Mouse (Mus musculus) MEL (cell line): Measurements from ENCODE around the gene Ccm2. TPM values are rescaled to one million over a fixed set of nuclear protein-coding genes. Genes with fewer than 3 reads are reported as not detected.

Experiments
- DNase-seq: peaks from one replicate; pipeline ENCODE4 v3.0.0; 2011; ENCODE audit warnings: low read depth, low spot score
- H3K27ac ChIP-seq: 2 replicates; pipeline ENCODE4 v1.5.1; 2012; ENCODE audit warnings: low read depth, mild to moderate bottlenecking, control low read depth, low read length, moderate library complexity; ENCODE audit not compliant: control insufficient read depth
- H3K27me3 ChIP-seq, 2 experiments: fragments of 150-350 bp in 1 of 2; sonication (generic) in 1 of 2; 2 replicates each; pipeline ENCODE4 v1.6.1; 2012; ENCODE audit warnings: low read length in 2 of 2, mild to moderate bottlenecking in 2 of 2, improper control_type of control experiment in 1 of 2, moderate library complexity in 1 of 2; ENCODE audit not compliant: insufficient read depth in 2 of 2, control insufficient read depth in 1 of 2
- H3K36me3 ChIP-seq, 2 experiments: 2 replicates each; pipeline ENCODE4 v1.6.1; 2012 to 2014; ENCODE audit warnings: low read length in 2 of 2, improper control_type of control experiment in 1 of 2, inconsistent platforms in 1 of 2, mild to moderate bottlenecking in 1 of 2; ENCODE audit not compliant: insufficient read depth in 2 of 2, control insufficient read depth in 1 of 2
- H3K4me1 ChIP-seq, 2 experiments: fragments of 150-350 bp in 1 of 2; sonication (generic) in 1 of 2; 2 replicates each; pipeline ENCODE4 v1.6.1; 2012; ENCODE audit warnings: low read length in 2 of 2, improper control_type of control experiment in 1 of 2, mild to moderate bottlenecking in 1 of 2; ENCODE audit not compliant: insufficient read depth in 2 of 2, control insufficient read depth in 1 of 2
- H3K4me3 ChIP-seq, 2 experiments: fragments of 150-350 bp in 1 of 2; sonication (generic) in 1 of 2; 2 replicates each; pipeline ENCODE4 v1.5.1; 2012; ENCODE audit warnings: low read depth in 2 of 2, low read length in 2 of 2, mild to moderate bottlenecking in 2 of 2, moderate library complexity in 2 of 2, control low read depth in 1 of 2, improper control_type of control experiment in 1 of 2; ENCODE audit not compliant: control insufficient read depth in 1 of 2, insufficient read depth in 1 of 2
- H3K79me2 ChIP-seq: 2 replicates; pipeline ENCODE4 v1.6.1; 2012; ENCODE audit warnings: mild to moderate bottlenecking, low read length, moderate library complexity; ENCODE audit not compliant: control insufficient read depth, poor library complexity, insufficient read depth
- H3K9ac ChIP-seq: 2 replicates; pipeline ENCODE4 v1.6.1; 2012; ENCODE audit warnings: low read depth, mild to moderate bottlenecking, control low read depth, low read length, moderate library complexity; ENCODE audit not compliant: control insufficient read depth, poor library complexity, severe bottlenecking
- H3K9me3 ChIP-seq: fragments of 150-350 bp; sonication (generic); replicated peaks from 2 replicates; pipeline ENCODE4 v1.6.1; 2012; ENCODE audit warnings: mild to moderate bottlenecking, low read length, improper control_type of control experiment, moderate library complexity; ENCODE audit not compliant: insufficient read depth
- CHD2 ChIP-seq: IDR thresholded peaks from 2 replicates; pipeline ENCODE4 v1.6.1; 2011; ENCODE audit warnings: low read length, improper control_type of control experiment
- E2F4 ChIP-seq: IDR thresholded peaks from 2 replicates; pipeline ENCODE4 v1.6.1; 2011; ENCODE audit warnings: low read depth, low read length, improper control_type of control experiment, borderline replicate concordance
- ELF1 ChIP-seq: IDR thresholded peaks from 2 replicates; pipeline ENCODE4 v1.6.1; 2014; ENCODE audit warnings: low read depth, mild to moderate bottlenecking, inconsistent platforms, low read length, improper control_type of control experiment, moderate library complexity
- EP300 ChIP-seq, 2 experiments: IDR thresholded peaks; 2 replicates each; pipeline ENCODE4 v1.6.1; 2011; ENCODE audit warnings: improper control_type of control experiment in 2 of 2, low read length in 2 of 2, low read depth in 1 of 2, mild to moderate bottlenecking in 1 of 2
- GABPA ChIP-seq: IDR thresholded peaks from 2 replicates; pipeline ENCODE4 v1.6.1; 2012; ENCODE audit warnings: low read depth, mild to moderate bottlenecking, inconsistent platforms, low read length, improper control_type of control experiment, moderate library complexity
- GATA1 ChIP-seq: IDR thresholded peaks from 2 replicates; pipeline ENCODE4 v1.6.1; 2011; ENCODE audit warnings: low read depth, low read length, improper control_type of control experiment
- JUND ChIP-seq: IDR thresholded peaks from 2 replicates; pipeline ENCODE4 v1.6.1; 2011; ENCODE audit warnings: low read depth, mild to moderate bottlenecking, improper control_type of control experiment, low read length
- KAT2A ChIP-seq: conservative IDR thresholded peaks from 2 replicates; pipeline ENCODE4 v1.6.1; 2012; ENCODE audit warnings: low read depth, low read length, improper control_type of control experiment, inconsistent platforms
- MAFK ChIP-seq: IDR thresholded peaks from 2 replicates; pipeline ENCODE4 v1.6.1; 2011; ENCODE audit warnings: low read depth, mild to moderate bottlenecking, low read length, improper control_type of control experiment, borderline replicate concordance
- MAZ ChIP-seq: IDR thresholded peaks from 2 replicates; pipeline ENCODE4 v1.6.1; 2012; ENCODE audit warnings: low read depth, mild to moderate bottlenecking, inconsistent platforms, low read length, improper control_type of control experiment
- MEF2A ChIP-seq: IDR thresholded peaks from 2 replicates; pipeline ENCODE4 v1.6.1; 2014; ENCODE audit warnings: low read depth, mild to moderate bottlenecking, inconsistent platforms, low read length, improper control_type of control experiment; ENCODE audit not compliant: poor library complexity, insufficient replicate concordance, severe bottlenecking; ENCODE audit errors: extremely low read depth
- MYC ChIP-seq: IDR thresholded peaks from 2 replicates; pipeline ENCODE4 v1.6.1; 2011; ENCODE audit warnings: low read depth, mild to moderate bottlenecking, low read length, improper control_type of control experiment, moderate library complexity
- POLR2A ChIP-seq, 2 experiments: IDR thresholded peaks; 2 replicates each; pipeline ENCODE4 v1.6.1; 2011 to 2012; ENCODE audit warnings: low read length in 2 of 2, mild to moderate bottlenecking in 2 of 2, control low read depth in 1 of 2, improper control_type of control experiment in 1 of 2, low read depth in 1 of 2, moderate library complexity in 1 of 2; ENCODE audit not compliant: control insufficient read depth in 1 of 2, insufficient read depth in 1 of 2, poor library complexity in 1 of 2
- RCOR1 ChIP-seq: IDR thresholded peaks from 2 replicates; pipeline ENCODE4 v1.6.1; 2012; ENCODE audit warnings: low read depth, mild to moderate bottlenecking, inconsistent platforms, low read length, improper control_type of control experiment
- SIN3A ChIP-seq: IDR thresholded peaks from 2 replicates; pipeline ENCODE4 v1.6.1; 2012; ENCODE audit warnings: low read length, improper control_type of control experiment, inconsistent platforms
- TAL1 ChIP-seq: IDR thresholded peaks from 2 replicates; pipeline ENCODE4 v1.6.1; 2012; ENCODE audit warnings: mild to moderate bottlenecking, inconsistent platforms, low read length, moderate library complexity, mixed read lengths
- TCF12 ChIP-seq: IDR thresholded peaks from 2 replicates; pipeline ENCODE4 v1.6.1; 2014; ENCODE audit warnings: low read depth, mild to moderate bottlenecking, inconsistent platforms, low read length, improper control_type of control experiment, moderate library complexity
- USF1 ChIP-seq: IDR thresholded peaks from 2 replicates; pipeline ENCODE4 v1.6.1; 2014; ENCODE audit warnings: low read depth, mild to moderate bottlenecking, inconsistent platforms, low read length, improper control_type of control experiment, moderate library complexity
- USF2 ChIP-seq, 2 experiments: IDR thresholded peaks; 2 replicates each; pipeline ENCODE4 v1.6.1; 2011 to 2012; ENCODE audit warnings: improper control_type of control experiment in 2 of 2, low read length in 2 of 2, borderline replicate concordance in 1 of 2, inconsistent platforms in 1 of 2, low read depth in 1 of 2, mild to moderate bottlenecking in 1 of 2; ENCODE audit not compliant: insufficient read depth in 1 of 2
- ZC3H11A ChIP-seq: IDR thresholded peaks from 2 replicates; pipeline ENCODE4 v1.6.1; 2012; ENCODE audit warnings: low read depth, mild to moderate bottlenecking, inconsistent platforms, low read length, improper control_type of control experiment
- ZMIZ1 ChIP-seq: IDR thresholded peaks from 2 replicates; pipeline ENCODE4 v1.6.1; 2012; ENCODE audit warnings: low read depth, mild to moderate bottlenecking, inconsistent platforms, low read length, improper control_type of control experiment, moderate library complexity
- ZNF384 ChIP-seq: IDR thresholded peaks from 2 replicates; pipeline ENCODE4 v1.6.1; 2012; ENCODE audit warnings: low read depth, mild to moderate bottlenecking, inconsistent platforms, low read length, improper control_type of control experiment
- polyA plus RNA-seq, 2 experiments: library from polyadenylated mRNA; stranded (reverse) in 1 of 2; unstranded in 1 of 2; fragments of >175 nt in 1 of 2; fragments of >200 nt in 1 of 2; gene quantifications; 2 replicates each; pipeline versions ENCODE4 v1.2.1 to v1.2.4; 2012; ENCODE audit warnings: low replicate concordance in 2 of 2, low read depth in 1 of 2; ENCODE audit not compliant: insufficient read length in 2 of 2, insufficient read depth in 1 of 2, missing spikeins in 1 of 2
- total RNA-seq: library from RNA; depleted of rRNA; stranded (reverse); fragments of 300-350 nt; gene quantifications from 2 replicates; pipeline ENCODE4 v1.2.3, GENCODE M21; 2012

Gene Ccm2
- total and polyA plus RNA-seq, 3 experiments = 49.2 to 66.4 TPM; not detected in 1

- TF ChIP-seq ZMIZ1 = peak; percentile 80; the same call in 1 of the 2 replicates
- peak; percentile 1 to 31; a peak in 1 of 4 replicates for TF ChIP-seq EP300 (IDR thresholded peaks at IDR 0.05; ENCODE audit: low read depth in 1 of 2, low read length in 2 of 2)
- TF ChIP-seq E2F4 = no peak
- 0 out of 2 replicates have a peak, but pooled peaks have one; percentile 4 for TF ChIP-seq RCOR1
- TF ChIP-seq MEF2A = no peak
- no peak for TF ChIP-seq GABPA
- no peak for TF ChIP-seq KAT2A
- TF ChIP-seq JUND = no peak
Measured at GRCm38 (mm10) chr11:6520507-6521173, 26.0 kb upstream of the Ccm2 start, which contains the start of gene Myo1g (continued).

GRCm38 (mm10) chr11:6522782-6523525 is 23.7 kb upstream of the Ccm2 start:
- Histone ChIP-seq H3K9ac (no peak overlapping the region), H3K9me3 (no peaks in the 10 kb centered on the region), H3K27ac (no peak overlapping the region)
- peak; percentile 27 for DNase-seq
- no peak for TF ChIP-seq MAFK
- no peak; a peak in 1 of 4 replicates for TF ChIP-seq POLR2A (IDR thresholded peaks at IDR 0.05; ENCODE audit: control insufficient read depth in 1 of 2, insufficient read depth in 1 of 2, low read depth in 1 of 2, low read length in 2 of 2, poor library complexity in 1 of 2)
- TF ChIP-seq CHD2 = no peak
- no peak for TF ChIP-seq USF2 (IDR thresholded peaks at IDR 0.05; ENCODE audit: borderline replicate concordance in 1 of 2, insufficient read depth in 1 of 2, low read depth in 1 of 2, low read length in 2 of 2)
- no peak for TF ChIP-seq RCOR1
- no peak for TF ChIP-seq GATA1
- TF ChIP-seq USF1 = no peak
- no peak for TF ChIP-seq ZC3H11A
- TF ChIP-seq E2F4 = no peak
- TF ChIP-seq MYC = no peak
- TF ChIP-seq ELF1 = no peak
- no peak for TF ChIP-seq JUND
- TF ChIP-seq SIN3A = no peak
- TF ChIP-seq ZNF384 = no peak
- no peak for TF ChIP-seq KAT2A
- no peak for TF ChIP-seq TAL1
- TF ChIP-seq MAZ = no peak
- no peak for TF ChIP-seq TCF12
- TF ChIP-seq, all 39 proteins: peak for 0
- peaks cover 7 to 28% of the 10 kb centered on the region in 2 experiments; a peak in 3 of 4 replicates for H3K4me1 ChIP-seq
- H3K79me2 ChIP-seq = peaks cover 21% of the 10 kb centered on the region
- no peak overlapping the region for H3K4me3 ChIP-seq
- H3K27me3 ChIP-seq = no peaks in the 10 kb centered on the region
- H3K36me3 ChIP-seq = peaks cover 22 to 25% of the 10 kb centered on the region in 2 experiments
